Mouse (Mus musculus): ENCODE results near the gene B3galt1. TPM values are rescaled to one million over a fixed set of nuclear protein-coding genes. Genes with fewer than 3 reads are reported as not detected.

The B3galt1 gene
- polyA plus RNA-seq, 1 experiment from 2014 or later, result 11.9 TPM

DNA sequence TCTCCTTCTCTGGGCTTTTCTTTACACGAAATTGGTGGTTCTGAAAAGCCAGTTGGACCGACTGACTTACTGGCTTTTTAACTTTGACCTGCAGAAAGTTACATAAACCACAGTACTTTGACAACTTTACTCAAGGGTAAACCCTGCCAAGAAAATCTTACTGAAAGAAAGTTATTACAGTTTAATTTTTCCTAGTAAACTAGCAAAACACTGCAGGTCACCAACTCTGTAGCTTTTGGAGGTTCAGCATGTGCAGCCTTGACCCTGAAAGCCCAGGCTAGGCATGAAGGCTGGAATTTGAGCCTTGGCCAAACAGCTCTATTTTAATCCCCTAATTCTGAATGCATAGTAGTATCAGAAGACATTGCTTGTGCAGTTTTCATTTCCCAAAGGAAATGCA is 391.9 kb downstream of the B3galt1 start:
- ATAC-seq (ENCODE audit: insufficient number of reproducible peaks, insufficient read depth, low FRiP score, low TSS enrichment), result no peak
- Histone ChIP-seq H3K27ac (no peak overlapping the region), H3K9me3 (no peaks in the 10 kb centered on the region), H3K36me3 (no peaks in the 10 kb centered on the region), H3K4me1 (no peaks in the 10 kb centered on the region), H3K9ac (no peak overlapping the region), H3K27me3 (no peaks in the 10 kb centered on the region), H3K4me2 (replicated peaks) (no peak overlapping the region), H3K4me3 (no peak overlapping the region)
- 51% methylated on average over 2 of the region's 2 CpGs for WGBS

DNA sequence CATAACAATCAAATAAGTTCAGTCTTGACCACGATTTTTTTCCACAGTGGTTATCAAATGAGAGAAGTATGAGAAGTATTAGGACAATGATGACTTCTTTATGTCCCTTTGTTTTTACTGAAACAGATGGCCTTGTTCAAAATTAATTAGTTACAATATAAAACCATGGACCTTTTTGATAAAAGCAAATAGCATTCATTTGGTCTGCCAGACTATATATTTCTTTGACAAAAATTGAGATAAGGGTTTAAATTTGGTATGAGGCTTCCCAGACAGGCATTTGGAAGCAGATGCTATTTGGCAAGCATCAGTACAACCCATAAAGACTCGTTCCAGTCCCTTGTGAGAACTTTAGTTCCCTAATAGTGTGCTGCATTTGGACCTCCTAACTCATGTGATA is 395.0 kb downstream of the B3galt1 start:
- Histone ChIP-seq H3K4me2 (replicated peaks) (no peak overlapping the region), H3K4me1 (no peaks in the 10 kb centered on the region), H3K4me3 (no peak overlapping the region), H3K27me3 (no peaks in the 10 kb centered on the region), H3K9ac (no peak overlapping the region), H3K27ac (no peak overlapping the region), H3K36me3 (no peaks in the 10 kb centered on the region), H3K9me3 (no peaks in the 10 kb centered on the region)
- WGBS, result 73% methylated on average over 2 of the region's 2 CpGs
- ATAC-seq (ENCODE audit: insufficient number of reproducible peaks, insufficient read depth, low FRiP score, low TSS enrichment), result no peak

DNA sequence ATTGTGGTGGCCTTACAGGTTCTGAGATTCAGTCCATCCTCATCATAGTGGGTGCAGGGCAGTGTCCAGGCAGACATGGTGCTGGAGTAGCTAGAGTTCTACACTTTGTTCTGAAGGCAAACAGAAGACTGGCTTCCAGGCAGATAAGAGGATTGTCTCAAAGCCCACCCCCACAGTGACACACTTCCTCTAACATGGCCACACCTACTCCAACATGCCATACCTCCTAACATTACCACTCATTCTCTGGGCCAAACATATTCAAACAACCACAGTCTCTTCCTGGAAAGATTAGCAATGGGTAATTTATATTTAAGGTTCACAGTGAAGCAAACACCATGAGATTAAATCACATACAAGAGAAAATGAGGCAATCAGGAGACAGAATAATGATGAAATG is 403.1 kb downstream of the B3galt1 start:
- Histone ChIP-seq H3K27ac (no peak overlapping the region), H3K4me3 (no peak overlapping the region), H3K36me3 (no peaks in the 10 kb centered on the region), H3K27me3 (no peaks in the 10 kb centered on the region), H3K9ac (no peak overlapping the region), H3K4me1 (no peaks in the 10 kb centered on the region), H3K9me3 (no peaks in the 10 kb centered on the region), H3K4me2 (replicated peaks) (no peak overlapping the region)
- ATAC-seq (ENCODE audit: insufficient number of reproducible peaks, insufficient read depth, low FRiP score, low TSS enrichment), result no peak

DNA sequence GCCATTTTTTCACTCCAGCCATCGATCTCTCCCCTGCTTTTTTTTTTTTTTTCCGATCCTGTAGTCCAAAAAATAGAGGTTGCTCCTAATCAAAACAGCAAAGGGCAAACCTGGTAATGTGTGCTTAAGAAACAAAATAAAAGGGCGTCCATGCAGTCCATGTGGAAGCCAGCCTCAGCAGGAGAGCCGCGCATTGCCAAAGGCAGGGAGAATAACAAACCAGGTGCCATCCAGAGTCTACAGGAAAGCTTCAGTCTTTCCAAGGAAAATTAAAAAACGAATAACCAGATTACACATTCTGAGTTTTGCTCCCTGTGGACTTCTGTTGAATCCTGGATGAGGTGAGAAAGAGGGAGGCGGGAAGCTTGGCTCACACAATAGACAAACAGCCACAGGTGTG is 405.4 kb downstream of the B3galt1 start:
- no peak overlapping the region for H3K4me2 ChIP-seq (replicated peaks)
- no peaks in the 10 kb centered on the region for H3K9me3 ChIP-seq
- no peak overlapping the region for H3K4me3 ChIP-seq
- 71% methylated on average over 7 of the region's 7 CpGs for WGBS
- H3K27me3 ChIP-seq, result no peaks in the 10 kb centered on the region
- no peak for ATAC-seq (ENCODE audit: insufficient number of reproducible peaks, insufficient read depth, low FRiP score, low TSS enrichment)
- no peak overlapping the region for H3K9ac ChIP-seq
- no peak overlapping the region for H3K27ac ChIP-seq
- no peaks in the 10 kb centered on the region for H3K36me3 ChIP-seq
- H3K4me1 ChIP-seq, result no peaks in the 10 kb centered on the region

DNA sequence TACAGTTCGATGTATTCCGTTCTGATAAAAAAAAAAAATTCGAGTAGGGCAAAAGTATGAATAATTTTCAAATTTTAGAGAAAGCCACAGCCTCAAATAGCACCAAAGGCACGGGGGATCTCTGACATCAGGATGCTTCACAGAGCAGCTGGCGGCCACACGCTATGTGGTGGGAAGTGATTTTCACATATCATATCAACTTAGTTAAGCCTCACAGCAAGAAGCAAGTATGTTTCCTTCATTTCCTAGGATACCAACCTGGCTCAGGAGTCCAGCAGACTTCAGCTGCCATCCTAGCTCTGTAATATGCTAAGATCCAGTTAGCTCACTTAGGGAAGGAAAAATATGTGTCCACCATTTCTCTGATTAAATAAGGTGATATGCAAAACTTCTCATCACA is 405.9 kb downstream of the B3galt1 start:
- Histone ChIP-seq H3K36me3 (no peaks in the 10 kb centered on the region), H3K9me3 (no peaks in the 10 kb centered on the region), H3K4me3 (no peak overlapping the region), H3K27me3 (no peaks in the 10 kb centered on the region), H3K4me1 (no peaks in the 10 kb centered on the region), H3K9ac (no peak overlapping the region), H3K27ac (no peak overlapping the region), H3K4me2 (replicated peaks) (no peak overlapping the region)
- WGBS, result 81% methylated on average over 6 of the region's 6 CpGs
- no peak for ATAC-seq (ENCODE audit: insufficient number of reproducible peaks, insufficient read depth, low FRiP score, low TSS enrichment)

DNA sequence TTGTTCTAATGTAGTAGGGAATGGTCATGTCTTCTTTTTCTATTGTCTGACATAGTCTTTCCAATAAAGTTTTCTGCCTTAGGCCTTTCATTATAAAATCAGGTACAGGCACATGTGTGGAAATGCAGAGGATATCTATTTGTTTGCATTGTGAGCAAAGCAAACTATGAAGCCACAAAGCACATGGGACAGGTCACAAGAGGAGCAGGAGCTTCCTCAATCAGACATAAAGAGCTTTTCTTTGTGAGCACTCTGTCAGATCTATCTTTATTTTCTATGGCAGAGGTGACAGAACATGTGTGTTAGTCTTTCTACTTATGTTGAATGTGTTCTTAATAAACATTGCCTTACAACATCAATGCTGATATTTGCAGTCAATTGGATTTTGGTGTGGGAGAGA is 410.1 kb downstream of the B3galt1 start:
- H3K36me3 ChIP-seq, result no peaks in the 10 kb centered on the region
- no peak overlapping the region for H3K27ac ChIP-seq
- H3K27me3 ChIP-seq, result no peaks in the 10 kb centered on the region
- no peak overlapping the region for H3K9ac ChIP-seq
- no peak for ATAC-seq (ENCODE audit: insufficient number of reproducible peaks, insufficient read depth, low FRiP score, low TSS enrichment)
- no peak overlapping the region for H3K4me2 ChIP-seq (replicated peaks)
- H3K4me3 ChIP-seq, result no peak overlapping the region
- no peaks in the 10 kb centered on the region for H3K4me1 ChIP-seq
- no peaks in the 10 kb centered on the region for H3K9me3 ChIP-seq

DNA sequence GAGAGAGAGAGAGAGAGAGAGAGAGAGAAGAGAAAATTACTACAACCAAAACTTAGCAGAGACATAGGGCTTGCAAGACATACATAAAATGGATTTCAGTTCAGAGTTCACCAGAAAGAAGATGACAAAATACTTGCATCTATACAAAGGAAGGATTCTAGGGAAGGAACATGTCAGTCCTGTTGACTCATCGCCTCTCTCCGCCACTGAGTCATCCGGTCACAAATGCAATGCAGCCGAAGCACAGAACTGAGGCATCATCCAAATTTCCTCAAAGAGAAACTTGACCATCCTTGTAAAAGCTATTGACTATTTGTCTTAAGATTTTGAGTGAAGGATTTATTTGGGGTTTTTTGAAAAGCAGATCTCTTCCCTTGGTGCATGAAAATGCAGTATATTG is 410.8 kb downstream of the B3galt1 start:
- no peak for ATAC-seq (ENCODE audit: insufficient number of reproducible peaks, insufficient read depth, low FRiP score, low TSS enrichment)
- Histone ChIP-seq H3K9ac (no peak overlapping the region), H3K4me1 (no peaks in the 10 kb centered on the region), H3K9me3 (no peaks in the 10 kb centered on the region), H3K36me3 (no peaks in the 10 kb centered on the region), H3K4me2 (replicated peaks) (no peak overlapping the region), H3K4me3 (no peak overlapping the region), H3K27ac (no peak overlapping the region), H3K27me3 (no peaks in the 10 kb centered on the region)
- 95% methylated on average over 4 of the region's 4 CpGs for WGBS

DNA sequence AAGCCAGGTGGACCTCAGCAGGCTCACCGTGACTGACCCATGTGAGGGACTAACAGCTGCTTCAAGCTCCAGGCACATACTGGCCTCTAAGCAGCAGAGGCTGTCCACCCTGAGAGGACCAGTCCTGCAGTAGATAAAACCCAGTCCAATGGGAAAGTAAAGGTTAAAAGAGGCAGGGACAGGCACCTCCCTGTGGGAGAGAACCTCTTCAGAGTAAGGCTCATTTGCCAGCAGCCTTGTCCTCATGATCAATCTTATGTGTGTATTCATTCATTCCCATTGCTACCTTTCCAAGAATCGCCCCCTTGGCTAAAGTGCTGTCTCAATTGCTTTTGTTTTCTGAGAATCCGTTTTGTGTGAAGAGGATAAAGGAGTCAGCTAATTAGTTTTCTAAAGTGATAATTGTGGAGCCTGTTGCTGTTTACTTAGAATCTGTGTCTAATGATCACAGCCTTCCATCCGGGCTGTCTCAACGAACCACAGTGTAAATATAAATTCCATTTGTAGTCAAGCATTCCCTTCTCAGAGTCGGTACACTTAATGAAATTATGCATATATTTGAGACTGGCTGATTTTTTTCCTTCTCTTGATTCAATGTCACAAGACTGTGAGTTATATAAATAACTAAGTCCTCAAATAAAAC is 412.1 kb downstream of the B3galt1 start:
- Histone ChIP-seq H3K4me2 (replicated peaks) (no peak overlapping the region), H3K27ac (no peak overlapping the region), H3K27me3 (no peaks in the 10 kb centered on the region), H3K4me1 (no peaks in the 10 kb centered on the region), H3K9me3 (no peaks in the 10 kb centered on the region), H3K9ac (no peak overlapping the region), H3K36me3 (no peaks in the 10 kb centered on the region), H3K4me3 (no peak overlapping the region)
- 42% methylated on average over 6 of the region's 6 CpGs for WGBS
- ATAC-seq (ENCODE audit: insufficient number of reproducible peaks, insufficient read depth, low FRiP score, low TSS enrichment), result no peak

DNA sequence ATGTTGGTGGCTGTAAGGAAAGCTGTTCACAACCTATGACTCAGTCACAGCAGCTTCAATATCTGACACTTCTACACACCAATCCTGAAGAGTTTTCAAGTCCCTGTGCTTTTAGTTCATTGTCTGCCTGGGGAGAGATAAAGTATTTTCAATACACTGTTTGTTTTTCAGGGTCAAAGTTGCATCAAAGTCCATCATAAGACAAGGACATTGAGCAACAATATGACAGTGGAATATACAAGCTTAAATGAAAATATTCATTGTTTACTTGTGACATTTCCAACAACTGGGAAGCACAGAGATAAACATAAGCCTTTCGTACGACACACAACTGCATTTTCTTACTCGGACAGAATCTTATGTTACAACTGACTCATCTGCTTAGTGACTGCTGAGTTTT is 417.9 kb downstream of the B3galt1 start:
- Histone ChIP-seq H3K9ac (no peak overlapping the region), H3K27ac (no peak overlapping the region), H3K27me3 (no peaks in the 10 kb centered on the region), H3K9me3 (no peaks in the 10 kb centered on the region), H3K4me2 (replicated peaks) (no peak overlapping the region), H3K4me1 (no peaks in the 10 kb centered on the region), H3K4me3 (no peak overlapping the region), H3K36me3 (no peaks in the 10 kb centered on the region)
- no peak for ATAC-seq (ENCODE audit: insufficient number of reproducible peaks, insufficient read depth, low FRiP score, low TSS enrichment)
- WGBS, result 89% methylated on average over 3 of the region's 3 CpGs

DNA sequence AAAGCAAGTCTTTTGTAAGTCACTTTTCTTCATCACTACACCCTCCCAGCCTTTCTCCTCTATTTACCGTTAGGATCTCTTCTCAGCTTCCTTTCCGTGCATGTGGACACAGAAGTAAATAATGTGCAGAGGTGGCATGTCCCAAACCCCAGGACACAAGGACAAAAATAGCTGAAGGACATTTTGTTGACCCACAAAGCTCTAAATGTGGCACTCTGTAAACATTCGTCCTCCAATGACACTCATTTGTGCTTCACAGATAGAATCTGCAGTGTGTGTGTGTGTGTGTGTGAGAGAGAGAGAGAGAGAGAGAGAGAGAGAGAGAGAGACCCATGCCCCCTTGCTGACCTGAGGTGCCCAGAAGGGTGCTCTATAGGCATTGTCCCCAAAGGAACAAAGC is 419.5 kb downstream of the B3galt1 start:
- H3K9ac ChIP-seq, result no peak overlapping the region
- no peak overlapping the region for H3K4me2 ChIP-seq (replicated peaks)
- H3K9me3 ChIP-seq, result no peaks in the 10 kb centered on the region
- no peaks in the 10 kb centered on the region for H3K36me3 ChIP-seq
- WGBS, result 87% methylated on average over 3 of the region's 3 CpGs
- H3K4me1 ChIP-seq, result no peaks in the 10 kb centered on the region
- ATAC-seq (ENCODE audit: insufficient number of reproducible peaks, insufficient read depth, low FRiP score, low TSS enrichment), result no peak
- no peak overlapping the region for H3K4me3 ChIP-seq
- no peak overlapping the region for H3K27ac ChIP-seq
- H3K27me3 ChIP-seq, result no peaks in the 10 kb centered on the region

DNA sequence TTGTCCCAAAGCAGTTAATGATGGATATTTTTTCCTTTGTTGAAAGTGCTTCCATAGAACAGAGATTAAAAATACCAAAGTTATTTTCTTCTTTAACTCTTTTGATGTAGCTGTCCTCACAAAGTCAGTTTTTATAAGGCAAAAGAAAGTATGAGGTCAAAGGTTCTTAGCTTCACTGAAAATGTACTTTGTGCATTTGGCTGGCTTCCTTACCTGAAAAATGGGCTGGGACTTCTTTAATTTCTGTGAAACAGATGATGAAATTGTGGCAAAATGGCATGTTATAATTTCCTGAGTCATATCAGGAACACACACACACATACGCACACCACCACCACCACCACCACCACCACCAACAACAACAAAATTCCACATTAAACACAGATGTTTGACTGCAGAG is 427.8 kb downstream of the B3galt1 start:
- H3K27ac ChIP-seq, result no peak overlapping the region
- no peak for ATAC-seq (ENCODE audit: insufficient number of reproducible peaks, insufficient read depth, low FRiP score, low TSS enrichment)

DNA sequence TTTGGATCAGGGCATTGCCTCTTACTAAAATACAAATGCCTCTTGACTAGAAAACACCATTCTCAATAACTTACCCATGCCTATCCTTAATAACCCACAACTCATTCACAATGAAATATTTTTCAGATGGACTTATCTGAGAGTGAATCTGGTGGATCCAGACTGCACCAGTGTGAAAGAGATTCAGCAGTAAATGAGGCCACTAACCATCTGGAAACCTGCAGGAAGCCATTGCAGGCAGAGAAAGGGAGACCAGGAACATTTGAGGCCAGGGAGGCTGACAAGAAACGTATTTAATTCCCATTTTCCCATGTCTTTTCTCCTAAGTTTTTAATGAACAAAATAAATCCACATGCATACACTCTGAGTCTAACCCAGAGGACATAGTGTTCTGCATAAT is 437.4 kb downstream of the B3galt1 start:
- no peak overlapping the region for H3K4me3 ChIP-seq
- no peak overlapping the region for H3K27ac ChIP-seq
- no peak for ATAC-seq (ENCODE audit: insufficient number of reproducible peaks, insufficient read depth, low FRiP score, low TSS enrichment)
- H3K9ac ChIP-seq, result no peak overlapping the region
- H3K9me3 ChIP-seq, result no peaks in the 10 kb centered on the region
- 32% methylated on average over 1 of the region's 1 CpGs for WGBS
- no peaks in the 10 kb centered on the region for H3K27me3 ChIP-seq
- no peaks in the 10 kb centered on the region for H3K4me1 ChIP-seq
- H3K4me2 ChIP-seq (replicated peaks), result no peak overlapping the region
- H3K36me3 ChIP-seq, result no peaks in the 10 kb centered on the region

More for the DNA sequence above, 427.8 kb downstream of the B3galt1 start:
- Histone ChIP-seq H3K4me2 (replicated peaks) (no peak overlapping the region), H3K4me1 (no peaks in the 10 kb centered on the region), H3K9ac (no peak overlapping the region), H3K36me3 (no peaks in the 10 kb centered on the region), H3K9me3 (no peaks in the 10 kb centered on the region), H3K27me3 (no peaks in the 10 kb centered on the region), H3K4me3 (no peak overlapping the region)
- WGBS, result 88% methylated on average over 1 of the region's 1 CpGs

DNA sequence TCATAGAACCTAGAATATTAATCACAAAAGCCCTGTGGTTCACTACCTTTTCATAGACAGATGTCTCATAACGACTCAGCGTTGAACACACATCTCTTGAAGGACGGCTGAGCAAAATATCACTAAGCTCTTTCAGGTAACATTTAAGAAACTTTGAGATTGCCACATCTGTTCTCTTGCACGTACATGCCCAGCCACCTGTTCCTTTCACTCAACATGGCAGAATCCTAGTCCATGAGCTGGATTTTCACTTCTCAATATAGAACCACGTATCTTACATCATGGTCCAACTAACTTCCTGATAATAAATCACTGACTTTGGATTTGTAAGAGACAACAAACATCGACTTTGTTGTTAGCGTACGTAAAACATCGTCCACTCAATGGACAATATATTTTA is 439.5 kb downstream of the B3galt1 start:
- no peak for ATAC-seq (ENCODE audit: insufficient number of reproducible peaks, insufficient read depth, low FRiP score, low TSS enrichment)

More for the DNA sequence above, 439.5 kb downstream of the B3galt1 start:
- H3K36me3 ChIP-seq, result no peaks in the 10 kb centered on the region
- H3K4me3 ChIP-seq, result no peak overlapping the region
- H3K4me2 ChIP-seq (replicated peaks), result no peak overlapping the region
- 91% methylated on average over 9 of the region's 9 CpGs for WGBS
- H3K9ac ChIP-seq, result no peak overlapping the region
- H3K9me3 ChIP-seq, result no peaks in the 10 kb centered on the region
- no peaks in the 10 kb centered on the region for H3K4me1 ChIP-seq
- no peak overlapping the region for H3K27ac ChIP-seq
- no peaks in the 10 kb centered on the region for H3K27me3 ChIP-seq

All from embryonic facial prominence, embryonic 12.5 days (tissue).